ENCODE assay signal across 9 mouse cellular contexts in genomic region chr12:56612349-56612735, GRCm38 (mm10). TPM values are rescaled to one million over a fixed set of nuclear protein-coding genes. Genes with fewer than 3 reads are reported as not detected.
A peak's percentile ranks its signal among the peaks of the same experiment; 100 is the strongest.
DNase-seq lines count a peak whose midpoint lies in the region; ATAC-seq lines count a peak whose summit lies in the region.
"Had no signal": no experiment of that assay in that cellular context is flagged by ENCODE, and none has a peak within 500 bp of the region (broad histone marks: within the 10 kb centered on the region; RNA-seq: fewer than 3 reads in every experiment).

No protein-coding gene starts in this region.

- H3K36me3 ChIP-seq in kidney, embryonic 16.5 days (ENCODE audit: insufficient read depth, low read length): no peaks in the 10 kb centered on the region
- H3K36me3 ChIP-seq in forebrain, embryonic 12.5 days (replicated peaks): no peaks in the 10 kb centered on the region
- no peaks in the 10 kb centered on the region for H3K36me3 ChIP-seq in limb, embryonic 11.5 days (ENCODE audit: control insufficient read depth, insufficient read depth, low read length)
- no peaks in the 10 kb centered on the region for H3K36me3 ChIP-seq in neural tube, embryonic 14.5 days (ENCODE audit: control insufficient read depth, insufficient read depth, low read length)

- H3K4me3 ChIP-seq in kidney, embryonic 16.5 days (ENCODE audit: low read length): peak overlapping the region; percentile 36
- peak overlapping the region; percentile 33 for H3K4me3 ChIP-seq in forebrain, embryonic 12.5 days (replicated peaks)
- H3K4me3 ChIP-seq in limb, embryonic 11.5 days (ENCODE audit: low read depth, low read length): peak overlapping the region; percentile 23
- H3K4me3 ChIP-seq in neural tube, embryonic 14.5 days (ENCODE audit: low read depth, low read length): 0 out of 2 replicates have a peak overlapping the region, but pooled peaks have one; percentile 21

- no peak overlapping the region for H3K9ac ChIP-seq in kidney, embryonic 16.5 days (replicated peaks; ENCODE audit: low read length)
- H3K9ac ChIP-seq in forebrain, embryonic 12.5 days: no peak overlapping the region
- H3K9ac ChIP-seq in limb, embryonic 11.5 days (ENCODE audit: low read length): no peak overlapping the region; the same call in 1 of the 2 replicates
- H3K9ac ChIP-seq in neural tube, embryonic 14.5 days (replicated peaks; ENCODE audit: low read depth, low read length): no peak overlapping the region

- no peak overlapping the region for H3K27ac ChIP-seq in kidney, embryonic 16.5 days (ENCODE audit: low read length)
- no peak overlapping the region for H3K27ac ChIP-seq in forebrain, embryonic 12.5 days
- no peak overlapping the region for H3K27ac ChIP-seq in limb, embryonic 11.5 days (replicated peaks; ENCODE audit: low read depth, low read length)
- no peak overlapping the region for H3K27ac ChIP-seq in neural tube, embryonic 14.5 days (ENCODE audit: low read depth, low read length)

- no peak for ATAC-seq in kidney, embryonic 16.5 days (ENCODE audit: low FRiP score, low TSS enrichment)
- ATAC-seq in forebrain, embryonic 12.5 days (ENCODE audit: low FRiP score): no peak
- no peak for ATAC-seq in limb, embryonic 11.5 days (ENCODE audit: insufficient number of reproducible peaks, low FRiP score, low TSS enrichment, low read depth)
- no peak for ATAC-seq in neural tube, embryonic 14.5 days (ENCODE audit: low read depth)

- DNase-seq in kidney, postnatal 25 days: no peak
- DNase-seq in limb, embryonic 11.5 days (ENCODE audit: low spot score): no peak
- DNase-seq in thymus, postnatal 0 days (ENCODE audit: low spot score): no peak
- DNase-seq in layer of hippocampus, adult 8-10 months (ENCODE audit: low spot score in 2 of 2): no peak
- DNase-seq in thymus, postnatal 25 days: no peak

- H3K4me1 ChIP-seq in kidney, embryonic 16.5 days (ENCODE audit: insufficient read depth, low read length): peaks cover 15% of the 10 kb centered on the region
- H3K4me1 ChIP-seq in forebrain, embryonic 12.5 days: peaks cover 20% of the 10 kb centered on the region
- peaks cover 14% of the 10 kb centered on the region for H3K4me1 ChIP-seq in limb, embryonic 11.5 days (ENCODE audit: control insufficient read depth, insufficient read depth, low read length)
- peaks cover 5% of the 10 kb centered on the region for H3K4me1 ChIP-seq in neural tube, embryonic 14.5 days (ENCODE audit: control insufficient read depth, insufficient read depth, low read length)

- peak overlapping the region; percentile 52 for H3K4me2 ChIP-seq in kidney, embryonic 16.5 days (replicated peaks; ENCODE audit: low read depth, low read length)
- peak overlapping the region; percentile 50 for H3K4me2 ChIP-seq in forebrain, embryonic 12.5 days
- peak overlapping the region; percentile 63 for H3K4me2 ChIP-seq in limb, embryonic 11.5 days (ENCODE audit: low read depth, severe bottlenecking)
- peak overlapping the region; percentile 45 for H3K4me2 ChIP-seq in neural tube, embryonic 14.5 days (ENCODE audit: low read depth, low read length)

- H3K9me3 ChIP-seq in kidney, embryonic 16.5 days (ENCODE audit: low read length): no peaks in the 10 kb centered on the region
- H3K9me3 ChIP-seq in forebrain, embryonic 12.5 days: no peaks in the 10 kb centered on the region
- H3K9me3 ChIP-seq in limb, embryonic 11.5 days (ENCODE audit: control insufficient read depth, low read length): no peaks in the 10 kb centered on the region
- H3K9me3 ChIP-seq in neural tube, embryonic 14.5 days (ENCODE audit: control insufficient read depth, low read length): no peaks in the 10 kb centered on the region

- under 1% methylated on average over 10 of the region's 10 CpGs for WGBS in kidney, embryonic 16.5 days
- under 1% methylated on average over 10 of the region's 10 CpGs for WGBS in forebrain, embryonic 12.5 days
- 1% methylated on average over 10 of the region's 10 CpGs for WGBS in limb, embryonic 11.5 days
- WGBS in neural tube, embryonic 14.5 days: 1% methylated on average over 10 of the region's 10 CpGs

- peaks cover 94% of the 10 kb centered on the region for H3K27me3 ChIP-seq in kidney, embryonic 16.5 days (ENCODE audit: insufficient read depth, low read length)
- H3K27me3 ChIP-seq in forebrain, embryonic 12.5 days: peaks cover 95% of the 10 kb centered on the region
- peaks cover 89% of the 10 kb centered on the region for H3K27me3 ChIP-seq in limb, embryonic 11.5 days (ENCODE audit: control insufficient read depth, insufficient read depth, low read length)
- peaks cover 84% of the 10 kb centered on the region for H3K27me3 ChIP-seq in neural tube, embryonic 14.5 days (ENCODE audit: control insufficient read depth, insufficient read depth, low read length)

RNA-seq across cellular contexts. Expression of gene Nkx2-9, which starts 0.7 kb away (rescaled TPM):
- polyA plus RNA-seq in kidney, embryonic 16.5 days (2015; fragmentation: Nextera tagmentation; extraction: Ambion mirVana): not detected in 2 replicates
- polyA plus RNA-seq in forebrain, embryonic 12.5 days (2016; fragmentation: Nextera tagmentation; extraction: Ambion mirVana): 1.1 and 1.3 TPM in 2 replicates
- not detected in 2 replicates for polyA plus RNA-seq in limb, embryonic 11.5 days (2014; fragmentation: Nextera tagmentation; extraction: Ambion mirVana)
- polyA plus RNA-seq in neural tube, embryonic 14.5 days (2014; fragmentation: Nextera tagmentation; extraction: Ambion mirVana): not detected in 2 replicates
- polyA plus RNA-seq in thymus, postnatal 0 days (2015; fragmentation: Nextera tagmentation; extraction: Ambion mirVana): not detected in 2 replicates
- under 1 TPM in 1 of 4 experiments, not detected in 3; 0.49 TPM for total RNA-seq in layer of hippocampus, adult 8-10 months (2022)
- total RNA-seq: heart, postnatal 14 days had no signal
